Mouse (Mus musculus): ENCODE measurements around the gene Sec24a. TPM values are rescaled to one million over a fixed set of nuclear protein-coding genes. Genes with fewer than 3 reads are reported as not detected.
"Not testable (repeated sequence)": the region's sequence is repeated elsewhere in the genome, so short reads cannot be mapped to it uniquely, and the experiment has no call there.

Gene Sec24a
- 5.8 and 7.0 TPM in 2 replicates for polyA plus RNA-seq (2015; fragmentation: Nextera tagmentation; extraction: Ambion mirVana)

GRCm38 (mm10) chr11:51763213-51763907 lies at the start of gene Sec24a, which contains the start of gene Sar1b:
Gene Sec24a, minus strand, starts transcription at chr11:51763634.
Gene Sar1b, plus strand, starts transcription at chr11:51763687.
- DNase-seq (ENCODE audit: low spot score): peak; percentile 82

GRCm38 (mm10) chr11:51812022-51812546 lies 48.6 kb upstream of the Sec24a start:
- no peak for DNase-seq (ENCODE audit: low spot score)

GRCm38 (mm10) chr11:51811230-51811629 lies 47.8 kb upstream of the Sec24a start:
- DNase-seq (ENCODE audit: low spot score): no peak

- peak; percentile 44 for DNase-seq (ENCODE audit: low spot score)
These were observed 46.3 kb upstream of the Sec24a start for GRCm38 (mm10) chr11:51809632-51810224.

GRCm38 (mm10) chr11:51807108-51807879 lies 43.9 kb upstream of the Sec24a start:
- DNase-seq (ENCODE audit: low spot score): no peak

GRCm38 (mm10) chr11:51805221-51805981 lies 42.0 kb upstream of the Sec24a start:
- DNase-seq (ENCODE audit: low spot score): peak; percentile 88

GRCm38 (mm10) chr11:51800634-51801325 lies 37.3 kb upstream of the Sec24a start:
- DNase-seq (ENCODE audit: low spot score): no peak

GRCm38 (mm10) chr11:51796272-51796671 lies 32.8 kb upstream of the Sec24a start:
- no peak for DNase-seq (ENCODE audit: low spot score)

GRCm38 (mm10) chr11:51790662-51791061 lies 27.2 kb upstream of the Sec24a start:
- no peak for DNase-seq (ENCODE audit: low spot score)

- not testable (repeated sequence) for DNase-seq (ENCODE audit: low spot score)
These were observed 26.3 kb upstream of the Sec24a start for GRCm38 (mm10) chr11:51789735-51790134.

- peak; percentile 52 for DNase-seq (ENCODE audit: low spot score)
These were observed 22.5 kb upstream of the Sec24a start for GRCm38 (mm10) chr11:51785926-51786325.

GRCm38 (mm10) chr11:51782721-51783120 lies 19.3 kb upstream of the Sec24a start:
- no peak for DNase-seq (ENCODE audit: low spot score)

GRCm38 (mm10) chr11:51780773-51781267 lies 17.4 kb upstream of the Sec24a start:
- no peak for DNase-seq (ENCODE audit: low spot score)

GRCm38 (mm10) chr11:51777478-51777877 lies 14.0 kb upstream of the Sec24a start:
- no peak for DNase-seq (ENCODE audit: low spot score)

- DNase-seq (ENCODE audit: low spot score): no peak
These were observed 12.1 kb upstream of the Sec24a start for GRCm38 (mm10) chr11:51775507-51775906.

- DNase-seq (ENCODE audit: low spot score): no peak
These were observed 4.9 kb upstream of the Sec24a start for GRCm38 (mm10) chr11:51768296-51768695.

GRCm38 (mm10) chr11:51767579-51768220 lies 4.3 kb upstream of the Sec24a start:
- DNase-seq (ENCODE audit: low spot score): no peak

- DNase-seq (ENCODE audit: low spot score): no peak
These were observed 1.4 kb upstream of the Sec24a start for GRCm38 (mm10) chr11:51764816-51765215.

- DNase-seq (ENCODE audit: low spot score): no peak
These were observed 521 bp upstream of the Sec24a start for GRCm38 (mm10) chr11:51763955-51764354.

- DNase-seq (ENCODE audit: low spot score): no peak
These were observed 2.2 kb downstream of the Sec24a start for GRCm38 (mm10) chr11:51761241-51761640.

All from thymus, postnatal 0 days (tissue).